Mouse (Mus musculus) B cell, adult 62 days (primary cell): Measurements from ENCODE around the gene Timm8b. TPM values are rescaled to one million over a fixed set of nuclear protein-coding genes. Genes with fewer than 3 reads are reported as not detected.

Experiments used
- total RNA-seq: library from RNA; stranded (reverse); gene quantifications from 4 replicates; pipeline ENCODE4 v1.2.4, GENCODE M21; 2023

Gene Timm8b
- 52.9 to 54.8 TPM (median 54.1 TPM) in 4 replicates for total RNA-seq

GRCm38 (mm10) chr9:50603189-50603997 is at the start of gene Timm8b, which contains the start of gene Sdhd:
Gene Timm8b (plus strand): TSS chr9:50603910.
Gene Sdhd (minus strand): TSS chr9:50603812.

GRCm38 (mm10) chr9:50554241-50555093 is 49.2 kb upstream of the Timm8b start, which contains the start of gene Il18:
Gene Il18 (plus strand): TSS chr9:50554827.

GRCm38 (mm10) chr9:50555094-50555446 is 48.6 kb upstream of the Timm8b start, which contains the start of gene Bco2:
Gene Bco2 (minus strand): TSS chr9:50555181.

GRCm38 (mm10) chr9:50561145-50561917 is 42.4 kb upstream of the Timm8b start, which contains the start of gene Tex12:
Gene Tex12 (minus strand): TSS chr9:50561325.

GRCm38 (mm10) chr9:50616766-50617603 is 13.3 kb downstream of the Timm8b start, which contains the start of the genes Pih1d2 and Nkapd1:
Gene Pih1d2 (plus strand): TSS chr9:50617321.
Gene Nkapd1 (minus strand): TSS chr9:50617464.

Other genes with a start within 250 kb of the Timm8b start
- gene Plet1, start 109.4 kb upstream of the Timm8b start, total RNA-seq: not detected in 4 replicates
- 50.6 to 59.8 TPM (median 56.2 TPM) in 4 replicates for gene Pts, start 75.2 kb upstream of the Timm8b start, total RNA-seq
- 19.4 to 25.3 TPM (median 21.9 TPM) in 4 replicates for gene Il18, start 49.1 kb upstream of the Timm8b start, total RNA-seq
- 2.8 to 4.0 TPM (median 3.4 TPM) in 4 replicates for gene Bco2, start 48.7 kb upstream of the Timm8b start, total RNA-seq
- gene Tex12, start 42.6 kb upstream of the Timm8b start, total RNA-seq: not detected in 4 replicates
- gene Sdhd, start 98 bp upstream of the Timm8b start, total RNA-seq: 48.6 to 58.1 TPM (median 54.7 TPM) in 4 replicates
- gene Pih1d2, start 13.4 kb downstream of the Timm8b start, total RNA-seq: 0.49 to 1.3 TPM (median 0.75 TPM) in 4 replicates
- 26.2 to 33.0 TPM (median 28.9 TPM) in 4 replicates for gene Nkapd1, start 13.6 kb downstream of the Timm8b start, total RNA-seq
- gene Dlat, start 55.9 kb downstream of the Timm8b start, total RNA-seq: 17.2 to 28.0 TPM (median 25.0 TPM) in 4 replicates
- not detected in 4 replicates for gene Dixdc1, start 135.6 kb downstream of the Timm8b start, total RNA-seq
- gene 2310030G06Rik, start 142.6 kb downstream of the Timm8b start, total RNA-seq: not detected in 4 replicates
- gene Cryab, start 147.4 kb downstream of the Timm8b start, total RNA-seq: 0.85 TPM in 1 of 4 replicates, not detected in the others
- gene Hspb2, start 148.4 kb downstream of the Timm8b start, total RNA-seq: not detected in 4 replicates
- 17.6 to 21.2 TPM (median 19.4 TPM) in 4 replicates for gene Fdxacb1, start 164.3 kb downstream of the Timm8b start, total RNA-seq
- 21.3 to 29.7 TPM (median 25.0 TPM) in 4 replicates for gene Alg9, start 171.1 kb downstream of the Timm8b start, total RNA-seq
- 24.8 to 31.6 TPM (median 29.4 TPM) in 4 replicates for gene 1110032A03Rik, start 171.6 kb downstream of the Timm8b start, total RNA-seq
- gene Ppp2r1b, start 241.4 kb downstream of the Timm8b start, total RNA-seq: 42.9 to 47.9 TPM (median 46.1 TPM) in 4 replicates